Mouse (Mus musculus): ENCODE measurements around the gene Epha6.

DNA sequence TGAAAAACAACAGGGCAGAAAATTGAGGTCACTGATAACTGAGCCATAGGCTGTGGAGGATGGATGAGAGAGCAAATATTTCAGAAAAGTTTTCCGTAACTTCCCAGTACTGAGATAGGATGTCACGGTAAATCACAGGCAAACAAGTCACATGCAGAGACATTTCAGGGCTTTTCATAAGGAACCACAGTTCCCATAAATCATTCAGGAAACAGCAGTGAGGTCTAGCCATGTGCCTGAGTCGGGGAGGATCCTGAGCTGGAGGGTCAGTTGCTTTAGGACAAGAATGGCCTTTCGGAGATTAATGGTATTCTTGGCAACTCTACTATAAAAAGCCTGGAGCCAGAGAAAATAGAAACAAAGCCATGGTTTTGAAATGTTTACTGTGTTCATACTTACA lies 889.8 kb downstream of the Epha6 start:
- TF ChIP-seq CTCF (IDR thresholded peaks at IDR 0.05; ENCODE audit: extremely low read depth, insufficient read length, insufficient replicate concordance, low read depth, low read length) (no peak), POLR2A (IDR thresholded peaks at IDR 0.05; ENCODE audit: low read depth, low read length) (no peak)
